Mouse (Mus musculus): ENCODE data around the gene Rras2. TPM values are rescaled to one million over a fixed set of nuclear protein-coding genes. Genes with fewer than 3 reads are reported as not detected.

Gene Rras2
- 20.2 and 21.2 TPM in 2 replicates for polyA plus RNA-seq (2015; fragmentation: Nextera tagmentation; extraction: Ambion mirVana)

GRCm38 (mm10) chr7:114117444-114117905 lies at the start of gene Rras2:
Gene Rras2, minus strand, starts transcription at chr7:114117781.
- no peaks in the 10 kb centered on the region for H3K9me3 ChIP-seq
- peaks cover 7% of the 10 kb centered on the region for H3K27me3 ChIP-seq
- H3K4me3 ChIP-seq: peak within 1 kb of the TSS; percentile 84
- H3K9ac ChIP-seq: peak within 1 kb of the TSS; percentile 85
- peak; percentile 99 for ATAC-seq (ENCODE audit: insufficient number of reproducible peaks, insufficient read depth, low FRiP score, low TSS enrichment, low read depth)
- WGBS: under 1% methylated on average over 54 of the region's 55 CpGs
- H3K4me2 ChIP-seq: peak within 1 kb of the TSS; percentile 88
- H3K4me1 ChIP-seq: peaks cover 12% of the 10 kb centered on the region
- H3K27ac ChIP-seq: peak within 1 kb of the TSS; percentile 85
- no peaks in the 10 kb centered on the region for H3K36me3 ChIP-seq

- Histone ChIP-seq H3K36me3 (no peaks in the 10 kb centered on the region), H3K27ac (no peak overlapping the region), H3K27me3 (no peaks in the 10 kb centered on the region), H3K4me3 (no peak overlapping the region), H3K4me1 (no peaks in the 10 kb centered on the region), H3K4me2 (no peak overlapping the region), H3K9me3 (no peaks in the 10 kb centered on the region), H3K9ac (no peak overlapping the region)
- WGBS: 78% methylated on average over 5 of the region's 5 CpGs
- no peak for ATAC-seq (ENCODE audit: insufficient number of reproducible peaks, insufficient read depth, low FRiP score, low TSS enrichment, low read depth)
These were observed 45.4 kb upstream of the Rras2 start for GRCm38 (mm10) chr7:114162975-114163374.

GRCm38 (mm10) chr7:114161101-114161500 lies 43.5 kb upstream of the Rras2 start:
- no peak overlapping the region for H3K27ac ChIP-seq
- ATAC-seq (ENCODE audit: insufficient number of reproducible peaks, insufficient read depth, low FRiP score, low TSS enrichment, low read depth): no peak
- H3K9me3 ChIP-seq: no peaks in the 10 kb centered on the region
- WGBS: 77% methylated on average over 8 of the region's 8 CpGs
- H3K4me2 ChIP-seq: no peak overlapping the region
- no peaks in the 10 kb centered on the region for H3K36me3 ChIP-seq
- H3K27me3 ChIP-seq: no peaks in the 10 kb centered on the region
- H3K4me1 ChIP-seq: no peaks in the 10 kb centered on the region
- H3K9ac ChIP-seq: no peak overlapping the region
- H3K4me3 ChIP-seq: no peak overlapping the region

- H3K36me3 ChIP-seq: no peaks in the 10 kb centered on the region
- 68% methylated on average over 12 of the region's 12 CpGs for WGBS
- no peak overlapping the region for H3K27ac ChIP-seq
- no peak for ATAC-seq (ENCODE audit: insufficient number of reproducible peaks, insufficient read depth, low FRiP score, low TSS enrichment, low read depth)
- no peak overlapping the region for H3K9ac ChIP-seq
- no peaks in the 10 kb centered on the region for H3K9me3 ChIP-seq
- no peaks in the 10 kb centered on the region for H3K27me3 ChIP-seq
- no peak overlapping the region for H3K4me2 ChIP-seq
- H3K4me3 ChIP-seq: no peak overlapping the region
- no peaks in the 10 kb centered on the region for H3K4me1 ChIP-seq
These were observed 40.2 kb upstream of the Rras2 start for GRCm38 (mm10) chr7:114157716-114158278.

- ATAC-seq (ENCODE audit: insufficient number of reproducible peaks, insufficient read depth, low FRiP score, low TSS enrichment, low read depth): no peak
- 89% methylated on average over 4 of the region's 4 CpGs for WGBS
These were observed 38.8 kb upstream of the Rras2 start for GRCm38 (mm10) chr7:114156364-114156763.

GRCm38 (mm10) chr7:114155053-114155865 lies 37.7 kb upstream of the Rras2 start:
- WGBS: 66% methylated on average over 5 of the region's 5 CpGs
- no peak overlapping the region for H3K9ac ChIP-seq
- H3K4me2 ChIP-seq: no peak overlapping the region
- H3K27me3 ChIP-seq: no peaks in the 10 kb centered on the region
- H3K4me1 ChIP-seq: no peaks in the 10 kb centered on the region
- H3K27ac ChIP-seq: no peak overlapping the region
- no peaks in the 10 kb centered on the region for H3K36me3 ChIP-seq
- 0 out of 2 replicates have a peak, but pooled peaks cover 2% of the 10 kb centered on the region for H3K9me3 ChIP-seq
- no peak for ATAC-seq (ENCODE audit: insufficient number of reproducible peaks, insufficient read depth, low FRiP score, low TSS enrichment, low read depth)
- H3K4me3 ChIP-seq: no peak overlapping the region

More at GRCm38 (mm10) chr7:114156364-114156763, 38.8 kb upstream of the Rras2 start:
- Histone ChIP-seq H3K4me2 (no peak overlapping the region), H3K9ac (no peak overlapping the region), H3K36me3 (no peaks in the 10 kb centered on the region), H3K27me3 (no peaks in the 10 kb centered on the region), H3K9me3 (no peaks in the 10 kb centered on the region), H3K27ac (no peak overlapping the region), H3K4me3 (no peak overlapping the region), H3K4me1 (no peaks in the 10 kb centered on the region)

- H3K27me3 ChIP-seq: no peaks in the 10 kb centered on the region
- no peak for ATAC-seq (ENCODE audit: insufficient number of reproducible peaks, insufficient read depth, low FRiP score, low TSS enrichment, low read depth)
- WGBS: 92% methylated on average over 5 of the region's 5 CpGs
- H3K4me1 ChIP-seq: no peaks in the 10 kb centered on the region
- no peak overlapping the region for H3K9ac ChIP-seq
- H3K4me2 ChIP-seq: no peak overlapping the region
- no peaks in the 10 kb centered on the region for H3K36me3 ChIP-seq
- H3K4me3 ChIP-seq: no peak overlapping the region
- 0 out of 2 replicates have a peak, but pooled peaks cover 2% of the 10 kb centered on the region for H3K9me3 ChIP-seq
- no peak overlapping the region for H3K27ac ChIP-seq
These were observed 33.6 kb upstream of the Rras2 start for GRCm38 (mm10) chr7:114151036-114151780.

GRCm38 (mm10) chr7:114149564-114149963 lies 32.0 kb upstream of the Rras2 start:
- Histone ChIP-seq H3K36me3 (no peaks in the 10 kb centered on the region), H3K4me2 (no peak overlapping the region), H3K27me3 (no peaks in the 10 kb centered on the region), H3K4me3 (no peak overlapping the region), H3K4me1 (no peaks in the 10 kb centered on the region), H3K27ac (no peak overlapping the region), H3K9ac (no peak overlapping the region), H3K9me3 (0 out of 2 replicates have a peak, but pooled peaks cover 2% of the 10 kb centered on the region)
- no peak for ATAC-seq (ENCODE audit: insufficient number of reproducible peaks, insufficient read depth, low FRiP score, low TSS enrichment, low read depth)
- 87% methylated on average over 6 of the region's 6 CpGs for WGBS

- H3K4me3 ChIP-seq: no peak overlapping the region
- no peak overlapping the region for H3K27ac ChIP-seq
- H3K4me1 ChIP-seq: no peaks in the 10 kb centered on the region
- ATAC-seq (ENCODE audit: insufficient number of reproducible peaks, insufficient read depth, low FRiP score, low TSS enrichment, low read depth): no peak
- H3K9me3 ChIP-seq: 0 out of 2 replicates have a peak, but pooled peaks cover 2% of the 10 kb centered on the region
- no peaks in the 10 kb centered on the region for H3K36me3 ChIP-seq
- no peak overlapping the region for H3K9ac ChIP-seq
- WGBS: 80% methylated on average over 4 of the region's 4 CpGs
- H3K4me2 ChIP-seq: no peak overlapping the region
- no peaks in the 10 kb centered on the region for H3K27me3 ChIP-seq
These were observed 31.6 kb upstream of the Rras2 start for GRCm38 (mm10) chr7:114149135-114149534.

GRCm38 (mm10) chr7:114145841-114146240 lies 28.3 kb upstream of the Rras2 start:
- 71% methylated on average over 3 of the region's 3 CpGs for WGBS

GRCm38 (mm10) chr7:114142151-114142798 lies 24.7 kb upstream of the Rras2 start:
- Histone ChIP-seq H3K4me1 (no peaks in the 10 kb centered on the region), H3K27ac (no peak overlapping the region), H3K9me3 (no peaks in the 10 kb centered on the region), H3K4me2 (no peak overlapping the region), H3K27me3 (no peaks in the 10 kb centered on the region), H3K9ac (no peak overlapping the region), H3K4me3 (no peak overlapping the region), H3K36me3 (no peaks in the 10 kb centered on the region)
- ATAC-seq (ENCODE audit: insufficient number of reproducible peaks, insufficient read depth, low FRiP score, low TSS enrichment, low read depth): no peak
- WGBS: 57% methylated on average over 10 of the region's 10 CpGs

More at GRCm38 (mm10) chr7:114145841-114146240, 28.3 kb upstream of the Rras2 start:
- no peak overlapping the region for H3K27ac ChIP-seq
- no peak overlapping the region for H3K4me3 ChIP-seq
- ATAC-seq (ENCODE audit: insufficient number of reproducible peaks, insufficient read depth, low FRiP score, low TSS enrichment, low read depth): no peak
- no peaks in the 10 kb centered on the region for H3K4me1 ChIP-seq
- H3K27me3 ChIP-seq: no peaks in the 10 kb centered on the region
- no peak overlapping the region for H3K9ac ChIP-seq
- no peaks in the 10 kb centered on the region for H3K36me3 ChIP-seq
- 0 out of 2 replicates have a peak, but pooled peaks cover 2% of the 10 kb centered on the region for H3K9me3 ChIP-seq
- no peak overlapping the region for H3K4me2 ChIP-seq
